Mouse (Mus musculus) heart, adult 2 months (tissue): ENCODE measurements around the gene Agfg2.

Source experiments
- CTCF ChIP-seq: fragments of 200-600 bp; IDR thresholded peaks from 2 replicates; pipeline ENCODE4 v1.8.1; 2022; ENCODE audit warnings: antibody characterized with exemption, mild to moderate bottlenecking, moderate library complexity
- EP300 ChIP-seq: fragments of 200-500 bp; IDR thresholded peaks from 2 replicates; pipeline ENCODE4 v1.6.1; 2011; ENCODE audit warnings: low read depth, low read length, control low read depth; ENCODE audit not compliant: insufficient read depth
- POLR2A ChIP-seq: fragments of 200-500 bp; IDR thresholded peaks from 2 replicates; pipeline ENCODE4 v1.6.1; 2011; ENCODE audit warnings: mild to moderate bottlenecking, low read depth, low read length, control low read depth; ENCODE audit not compliant: insufficient read depth

DNA sequence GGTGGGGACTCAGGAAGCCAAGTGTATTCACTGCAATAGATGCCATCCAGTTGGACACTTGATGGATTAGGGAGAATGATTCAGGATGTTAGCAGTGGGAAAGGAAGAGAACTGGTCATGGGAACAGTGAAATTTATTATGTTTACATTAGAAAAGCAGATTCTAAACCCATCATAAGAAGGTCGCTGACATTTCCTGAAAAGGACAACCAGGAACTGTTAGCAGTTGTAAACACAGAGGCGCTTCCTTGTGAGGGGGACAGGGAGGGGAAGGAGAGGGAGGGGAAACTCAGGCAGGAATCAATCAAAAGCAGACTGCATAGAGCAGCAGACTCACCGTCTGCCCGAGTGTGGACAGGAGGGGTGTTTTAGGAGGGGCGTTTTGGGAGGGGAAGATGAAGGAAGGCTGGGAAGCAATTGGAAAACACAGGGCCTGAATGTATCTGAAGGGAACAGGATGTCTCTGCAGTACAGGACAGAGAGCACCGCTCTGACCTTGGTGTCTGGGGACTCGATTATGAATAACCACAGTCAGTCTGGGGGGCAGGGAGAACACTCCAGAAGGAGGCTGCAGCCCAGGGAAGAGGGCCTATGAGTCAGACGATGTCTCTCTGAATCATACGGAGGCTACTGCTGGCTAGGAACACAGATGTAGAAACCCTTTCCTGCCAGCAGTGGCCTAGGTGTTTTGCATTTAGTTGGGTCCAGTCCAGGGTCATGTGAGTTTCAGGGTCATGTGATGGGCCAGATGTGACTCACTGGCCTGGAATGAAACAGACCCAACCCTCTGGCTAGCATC is 12.9 kb downstream of the Agfg2 start:
- TF ChIP-seq CTCF (peak; percentile 16; the same call in 1 of the 2 replicates), POLR2A (peak; percentile 59), EP300 (peak; percentile 100)
